Mouse (Mus musculus) heart, adult 18-20 months (tissue): ENCODE measurements at regions not wholly inside any gene's neighbourhood (a gene's known extent, or its start where the extent isn't known, plus 50 kb on each side); places are given as distances from the start of the nearest gene placed in this dataset.

Source experiments
- DNase-seq, 2 experiments: peaks; one replicate each; pipeline ENCODE4 v3.0.0; 2021 to 2022; ENCODE audit warnings: mixed read lengths in 1 of 2

DNA sequence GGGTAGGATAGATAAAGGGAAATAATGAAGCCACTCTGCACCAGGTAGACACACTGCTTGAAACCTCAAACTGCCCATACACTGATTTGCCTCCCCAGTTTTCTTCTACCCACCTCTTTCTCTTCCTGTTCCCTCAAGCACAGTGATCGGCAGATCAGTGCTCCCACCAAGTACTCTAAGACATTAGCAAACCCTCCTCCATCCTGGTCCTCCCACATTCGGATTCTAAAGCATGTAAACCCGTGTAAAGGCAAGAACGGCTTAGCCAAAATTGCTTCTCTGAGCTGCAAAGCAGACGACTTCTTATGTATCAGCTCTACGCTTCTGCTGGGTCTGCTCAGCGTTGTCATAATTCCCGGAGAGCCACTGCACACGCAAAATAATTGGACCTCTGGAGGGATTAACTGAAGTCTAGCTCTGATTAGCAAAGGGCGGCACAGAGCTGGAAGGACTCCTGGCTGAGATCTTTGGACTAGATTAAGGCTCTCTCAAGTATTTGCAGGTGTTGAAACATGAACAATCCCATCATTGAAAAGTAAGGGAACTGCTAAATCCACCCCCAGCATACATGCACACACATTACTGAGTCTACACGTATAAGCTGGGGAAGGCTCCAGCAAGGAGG is 67.2 kb downstream of the Mtx3 start:
- DNase-seq, result no peak

DNA sequence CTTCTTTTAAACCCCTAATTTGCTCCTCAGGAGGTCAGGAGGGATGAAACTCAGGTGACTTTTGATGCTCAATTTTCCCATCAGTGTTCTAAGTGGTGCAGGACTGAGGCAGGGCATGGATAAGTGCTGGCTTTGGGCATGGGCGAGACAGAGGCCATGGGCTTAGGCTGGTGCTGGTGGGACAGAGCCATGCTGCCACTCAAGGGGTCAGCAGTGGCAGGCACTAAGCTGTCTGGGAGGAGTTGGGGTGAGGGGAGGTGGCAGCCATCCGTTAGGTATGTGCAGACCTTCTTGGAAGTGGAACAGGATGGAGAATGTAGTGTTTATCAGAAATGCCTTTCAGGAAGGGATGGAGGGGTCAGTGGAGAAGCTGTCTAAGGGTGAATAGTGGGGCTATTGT is 68.1 kb downstream of the Mtx3 start:
- DNase-seq, result no peak

GRCm38 (mm10) chr13:92914631-92915030 is 70.1 kb downstream of the Mtx3 start:
- peak in 1 of 2 experiments; percentile 48 for DNase-seq

DNA sequence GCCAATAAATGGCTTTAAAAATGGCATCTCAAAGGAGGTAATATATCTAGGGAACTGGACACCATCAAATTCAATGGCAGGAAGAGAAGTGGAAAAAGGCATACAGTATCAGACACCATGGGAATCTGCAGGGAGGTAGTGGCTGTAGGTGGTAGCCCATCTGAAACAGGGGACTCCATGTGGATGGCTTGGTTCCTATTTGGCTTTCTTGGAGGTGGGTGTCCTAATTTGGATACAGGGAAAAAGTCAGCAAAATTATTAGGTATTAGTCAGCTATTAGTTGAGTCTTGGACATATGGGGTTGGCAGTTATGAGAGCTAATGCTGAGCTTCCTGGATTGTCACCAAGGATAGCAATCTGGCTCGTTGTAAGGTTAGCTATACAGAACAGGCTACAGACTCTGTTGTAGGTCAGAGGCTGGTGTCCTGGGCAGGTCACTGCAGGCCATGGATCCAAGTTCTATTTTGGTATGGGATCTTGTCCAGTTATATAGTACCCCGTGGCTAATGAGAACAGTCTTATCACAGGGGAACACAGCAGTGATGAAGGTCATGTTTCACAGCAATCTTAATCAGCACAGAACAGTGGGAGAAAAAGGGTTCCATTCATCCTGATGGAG is 70.8 kb downstream of the Mtx3 start:
- peak; percentile 53 to 78 for DNase-seq

DNA sequence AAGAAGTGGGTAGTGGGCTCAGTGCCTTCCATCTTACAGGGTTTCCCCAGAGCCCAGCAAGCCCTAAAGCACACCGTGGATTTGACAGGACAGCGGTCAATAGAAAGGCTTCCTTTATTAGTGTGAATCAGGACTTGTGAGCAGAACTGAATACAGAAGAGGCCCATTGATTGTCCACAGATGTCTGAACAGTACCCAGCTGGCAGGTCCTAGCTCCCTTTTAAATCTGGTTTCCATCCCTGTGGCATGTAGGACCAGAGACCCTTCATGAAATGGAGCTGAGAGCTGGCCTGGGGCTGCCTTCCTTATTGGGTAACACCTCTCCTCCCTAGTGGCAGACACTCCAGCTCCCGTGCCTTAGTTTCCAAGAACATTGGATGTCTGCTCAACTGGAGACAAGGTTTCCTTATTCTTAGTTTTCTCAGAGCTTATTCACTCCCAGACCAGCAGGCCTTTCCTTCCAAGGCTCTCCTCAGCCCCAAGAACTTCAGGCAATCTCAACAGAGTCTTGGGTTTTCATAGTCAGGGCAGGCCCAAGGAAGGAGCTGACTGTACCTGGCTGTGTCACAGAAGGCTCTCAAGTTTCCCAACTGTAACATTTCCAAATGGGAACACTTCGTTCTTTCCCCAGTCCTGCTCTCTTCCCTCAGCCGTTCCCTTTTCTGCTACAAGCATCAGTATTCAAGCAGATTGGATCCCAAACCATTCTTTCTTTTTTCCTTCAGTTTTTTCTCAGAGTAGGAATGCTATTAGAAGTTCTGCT is 71.6 kb downstream of the Mtx3 start:
- no peak for DNase-seq

DNA sequence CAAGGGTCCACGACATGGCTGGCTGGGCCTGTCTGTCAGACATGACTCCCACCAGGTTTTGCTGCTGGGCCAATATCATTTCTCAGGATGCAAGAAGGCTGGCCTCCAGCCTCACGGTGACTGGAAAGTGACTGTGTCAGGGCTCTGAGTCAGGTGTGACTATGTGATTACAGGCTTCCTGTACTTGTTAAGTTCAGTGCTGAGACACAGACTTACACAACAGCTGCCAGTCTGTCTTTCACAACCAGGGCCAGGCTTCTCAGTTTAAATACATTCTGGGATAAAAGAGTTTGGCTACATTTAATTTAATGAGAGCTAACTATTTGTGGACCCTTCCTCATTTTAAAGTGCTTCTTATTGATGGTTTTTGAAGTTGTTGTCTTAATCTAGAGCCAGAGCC is 75.3 kb downstream of the Mtx3 start:
- no peak for DNase-seq

DNA sequence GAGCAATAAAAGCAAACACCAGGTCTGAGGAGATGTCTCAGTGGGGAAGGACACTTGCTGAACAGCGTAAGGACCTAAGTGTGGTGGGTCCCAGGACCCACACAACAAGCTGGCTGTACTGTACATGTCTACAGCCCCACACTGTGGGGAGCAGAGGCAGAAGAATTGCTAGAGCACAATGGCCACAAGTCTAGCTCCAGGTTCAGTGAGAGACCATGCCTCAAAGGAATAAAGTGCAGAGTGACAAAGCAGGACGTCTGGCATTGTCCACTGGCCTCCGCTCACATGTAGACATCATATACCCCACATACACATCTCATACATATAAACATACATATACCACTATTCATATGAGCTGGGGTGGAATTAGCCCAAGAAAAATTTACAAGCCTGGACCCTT is 77.4 kb downstream of the Mtx3 start:
- DNase-seq, result no peak

DNA sequence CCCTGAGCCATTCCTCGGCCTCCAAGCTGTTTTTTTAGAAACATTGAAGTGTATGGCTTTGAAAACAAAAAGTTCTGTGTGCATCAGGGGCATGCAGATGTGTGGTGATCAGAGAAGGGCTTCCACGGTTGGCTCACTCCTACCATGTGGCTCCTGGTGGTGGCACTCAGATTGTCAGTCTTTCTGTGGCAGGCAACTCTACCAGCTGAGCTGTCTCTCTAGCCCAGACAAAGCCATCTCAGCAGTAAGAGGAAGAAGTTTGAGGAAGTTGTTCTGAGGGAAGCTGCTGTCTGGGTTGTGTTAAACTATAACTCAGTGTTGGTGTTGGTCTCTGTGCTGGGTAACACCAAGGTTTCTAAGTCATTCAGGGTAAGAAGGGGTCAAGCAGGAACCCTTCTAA is 78.9 kb downstream of the Mtx3 start:
- DNase-seq, result peak in 1 of 2 experiments; percentile 23

DNA sequence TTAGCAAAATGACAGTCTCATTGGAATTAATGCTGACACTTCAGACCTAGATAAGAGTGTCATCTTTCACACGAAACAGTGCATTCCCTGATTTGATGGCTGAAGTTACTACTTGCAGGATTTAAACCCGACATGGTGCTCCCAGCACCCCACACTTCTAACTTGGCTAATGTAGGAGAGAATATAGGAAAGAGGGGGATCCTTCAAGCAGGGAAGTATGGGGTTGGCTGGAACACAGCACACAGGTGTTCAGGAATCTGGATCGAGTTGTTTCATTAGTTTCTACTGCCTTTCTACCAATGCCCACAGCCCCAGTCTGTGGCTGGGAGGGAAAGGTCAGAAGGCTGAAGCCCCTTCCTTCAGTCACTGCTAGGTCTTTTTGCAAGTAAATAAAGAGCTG is 79.5 kb downstream of the Mtx3 start:
- no peak for DNase-seq

- DNase-seq, result no peak
These were observed 80.6 kb downstream of the Mtx3 start for GRCm38 (mm10) chr13:92925196-92925595.

DNA sequence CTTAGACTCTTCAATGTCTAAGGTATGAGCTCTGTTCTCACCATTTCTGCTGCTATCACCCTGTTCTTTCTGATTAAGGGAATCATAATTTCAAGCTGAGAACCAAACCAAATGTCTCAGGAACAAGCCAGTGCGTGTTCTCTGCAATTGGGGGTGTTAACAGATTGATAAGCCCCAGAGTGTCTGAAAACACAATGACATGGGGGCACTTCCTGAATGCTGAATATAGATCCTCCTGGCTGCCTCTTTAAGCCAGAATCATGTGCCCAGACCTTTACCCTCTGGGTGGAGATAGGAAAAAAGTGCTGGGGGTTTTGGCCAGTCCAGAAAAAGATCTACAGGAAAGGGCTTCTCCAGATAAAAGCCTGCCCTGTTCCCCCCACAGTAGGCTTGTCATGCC is 84.0 kb downstream of the Mtx3 start:
- no peak for DNase-seq

DNA sequence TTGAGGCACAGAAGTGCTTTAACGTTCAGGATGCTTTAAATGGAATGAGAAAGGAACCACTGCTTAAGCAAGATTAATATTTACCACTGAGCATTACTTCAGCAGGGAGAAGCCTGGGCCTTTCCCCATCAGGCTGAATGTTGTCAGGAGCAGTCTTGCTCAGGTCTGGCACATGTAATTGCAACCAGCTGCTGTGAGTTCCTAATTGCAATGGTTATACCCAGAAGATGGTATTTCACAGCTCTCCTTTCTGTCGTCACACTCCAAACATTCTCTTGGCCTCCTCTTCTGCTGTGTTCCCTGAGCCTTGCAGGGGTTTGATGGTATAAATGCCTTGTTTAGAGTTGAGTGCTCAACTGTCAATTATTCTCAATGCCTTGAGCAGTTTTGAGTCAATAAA is 87.1 kb downstream of the Mtx3 start:
- DNase-seq, result no peak

GRCm38 (mm10) chr13:92939032-92939431 is 94.5 kb downstream of the Mtx3 start:
- no peak for DNase-seq

GRCm38 (mm10) chr13:92940610-92941009 is 96.0 kb downstream of the Mtx3 start:
- DNase-seq, result no peak

- no peak for DNase-seq
These were observed 104.0 kb downstream of the Mtx3 start for GRCm38 (mm10) chr13:92948560-92948959.

GRCm38 (mm10) chr13:92960031-92960430 is 115.5 kb downstream of the Mtx3 start:
- DNase-seq, result peak; percentile 7 to 16

DNA sequence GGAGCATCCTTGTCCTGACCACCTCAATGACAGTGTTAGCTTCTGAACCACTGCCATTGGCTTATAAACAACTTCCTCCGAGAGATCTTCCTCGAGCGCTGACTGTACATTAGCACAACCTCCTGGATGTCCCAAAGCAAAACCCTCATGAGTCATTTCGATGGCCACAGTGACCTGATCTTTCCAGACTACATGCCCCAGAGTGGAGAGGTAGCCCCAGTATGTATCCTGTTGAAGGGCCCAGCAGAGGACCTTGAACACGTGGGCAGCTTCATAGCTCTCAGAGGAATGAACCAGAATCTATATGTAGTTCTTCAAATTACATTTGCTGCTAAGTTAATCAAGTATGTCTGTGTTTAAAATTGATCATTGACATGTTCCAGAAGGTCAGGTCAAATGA is 118.1 kb downstream of the Mtx3 start:
- no peak for DNase-seq

DNA sequence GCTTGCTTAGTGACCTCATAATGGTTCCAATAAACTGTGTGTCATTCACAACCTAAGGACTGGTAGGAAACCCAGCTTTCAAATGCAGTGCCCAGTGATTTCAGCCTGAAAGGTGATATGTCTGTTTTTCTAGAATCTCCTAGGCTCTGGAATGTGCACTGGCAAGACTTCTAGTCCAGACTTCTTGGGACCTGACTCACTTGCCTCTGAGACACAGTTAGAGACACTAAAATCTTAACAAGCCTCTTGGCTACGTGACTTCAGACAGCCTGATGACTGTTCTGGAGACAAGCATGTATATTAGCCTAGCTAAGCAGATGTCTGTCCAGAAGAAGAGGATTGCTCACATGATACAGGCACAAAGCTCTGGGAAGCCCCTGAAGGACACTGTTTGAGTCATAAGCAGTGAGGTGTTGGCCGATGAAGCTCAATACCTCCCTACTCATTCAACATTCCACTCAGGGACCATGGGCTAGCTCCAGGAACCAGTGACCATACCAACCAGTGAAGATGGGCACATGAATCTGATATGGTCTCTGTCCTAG is 118.9 kb downstream of the Mtx3 start:
- DNase-seq, result no peak

DNA sequence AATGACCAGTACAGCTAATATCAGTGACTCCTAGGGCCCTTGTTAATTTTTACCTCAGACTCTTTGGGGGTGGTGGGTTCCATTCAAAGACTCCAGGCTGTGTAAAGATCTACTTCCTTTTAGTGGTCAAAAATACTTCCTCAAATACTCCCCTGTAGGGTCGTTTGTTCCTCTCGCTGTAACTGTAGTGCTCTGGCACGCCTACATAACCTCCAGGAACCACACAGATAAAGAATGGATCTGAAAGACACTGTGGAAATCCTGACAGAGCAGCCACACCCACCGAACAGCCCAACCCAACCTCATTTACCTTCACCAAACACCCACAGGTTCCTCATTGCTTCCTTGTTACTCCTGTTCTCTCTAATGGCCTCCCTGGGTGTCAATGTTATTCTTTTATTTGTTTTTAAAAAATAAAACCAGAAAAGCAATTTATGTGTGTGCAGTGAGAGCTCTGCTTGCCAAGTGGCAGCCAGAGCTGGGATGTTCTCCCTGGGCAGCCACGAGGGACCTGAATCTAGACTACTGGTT is 119.7 kb downstream of the Mtx3 start:
- DNase-seq, result no peak

DNA sequence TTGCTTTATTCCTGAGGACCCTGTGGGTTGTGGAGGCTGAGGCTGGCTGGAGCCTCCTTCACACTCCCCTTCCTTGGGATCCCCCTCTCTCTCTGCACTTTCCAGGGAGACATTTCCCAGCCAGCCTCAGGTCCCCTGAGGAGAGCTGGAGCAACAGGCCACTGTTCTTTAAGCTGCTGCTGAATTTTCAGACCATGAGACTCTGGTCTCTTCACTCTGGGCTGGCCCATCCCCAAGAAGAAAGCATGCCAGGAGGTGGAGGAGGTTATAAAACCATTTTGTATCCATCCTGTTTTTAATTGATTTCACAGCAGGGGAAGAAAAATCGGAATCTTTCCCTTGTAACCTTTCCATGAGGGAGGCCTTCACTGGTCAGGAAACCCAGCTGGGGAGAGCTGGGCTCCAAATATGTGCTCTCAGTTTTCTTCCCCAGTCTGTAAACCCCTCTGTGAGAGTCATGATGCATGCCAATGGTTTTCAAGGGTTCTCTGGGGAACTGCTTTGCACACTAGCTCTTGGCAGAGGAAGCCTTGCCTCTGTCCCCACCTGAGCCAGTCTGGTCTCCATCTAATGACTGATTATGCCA is 122.6 kb downstream of the Mtx3 start:
- DNase-seq, result no peak

DNA sequence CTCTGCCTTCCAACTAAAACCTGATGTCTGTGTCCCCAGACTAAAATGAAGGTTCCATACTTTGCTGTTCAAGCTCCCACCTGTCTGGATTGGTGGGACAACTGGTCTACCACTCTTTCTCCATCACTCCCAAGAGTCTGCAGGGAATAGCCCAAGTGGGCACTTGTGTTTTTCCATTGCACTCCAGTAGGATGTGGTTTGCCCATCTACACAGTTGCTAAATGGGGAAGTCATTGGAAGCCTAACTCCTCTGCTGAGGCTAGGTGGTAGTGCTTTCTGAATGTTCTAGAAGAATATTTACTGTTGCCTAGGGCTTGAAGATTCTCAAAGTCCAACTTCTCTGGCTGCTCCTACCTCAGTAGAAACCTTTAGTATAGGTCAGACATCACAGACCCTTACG is 125.0 kb downstream of the Mtx3 start:
- DNase-seq, result no peak

DNA sequence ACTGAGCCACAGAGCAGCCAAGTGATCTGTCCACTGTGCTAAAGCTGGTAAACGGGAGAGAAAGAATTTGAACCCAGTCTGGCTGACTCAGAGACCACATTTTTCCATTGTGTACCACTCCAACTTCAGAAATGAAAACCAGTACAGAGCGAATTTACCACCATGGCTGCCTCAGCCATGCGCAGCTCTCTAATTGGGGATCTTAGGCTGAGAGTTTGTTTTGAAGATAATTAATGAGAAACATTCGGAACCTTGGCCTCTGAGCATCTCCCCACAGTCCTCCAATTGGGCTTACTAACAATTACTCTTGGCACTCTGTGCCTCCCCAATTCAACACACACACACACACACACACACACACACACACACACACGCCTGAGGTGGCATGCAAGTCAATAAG is 128.3 kb downstream of the Mtx3 start:
- no peak for DNase-seq

DNA sequence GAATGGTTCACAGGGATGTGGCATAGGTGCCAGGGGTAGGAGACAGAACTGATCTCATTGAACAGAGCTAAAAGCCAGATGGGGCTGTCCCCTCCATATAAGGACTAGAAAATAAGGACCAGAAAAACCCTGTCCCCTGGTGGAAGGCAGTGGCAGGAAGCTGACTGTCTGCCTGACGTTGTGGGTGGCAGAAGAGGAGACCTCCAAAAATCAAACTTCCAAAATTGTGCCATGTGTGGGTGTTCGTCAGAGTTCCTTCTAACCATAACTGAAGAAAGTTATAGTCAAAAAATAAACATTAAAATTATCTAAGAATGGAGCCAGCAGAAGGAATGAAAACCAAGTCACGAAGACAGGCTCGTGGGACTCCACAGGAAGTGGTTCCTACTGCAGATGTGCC is 129.2 kb downstream of the Mtx3 start:
- DNase-seq, result no peak
